Mouse (Mus musculus) retina, postnatal 7 days (tissue): ENCODE measurements around the gene Prpf40b.
A peak's percentile ranks its signal among the peaks of the same experiment; 100 is the strongest.

Source experiments
- DNase-seq: peaks from one replicate; pipeline ENCODE4 v3.0.0-alpha.2; 2012; ENCODE audit warnings: low read depth, low spot score

The Prpf40b gene

DNA sequence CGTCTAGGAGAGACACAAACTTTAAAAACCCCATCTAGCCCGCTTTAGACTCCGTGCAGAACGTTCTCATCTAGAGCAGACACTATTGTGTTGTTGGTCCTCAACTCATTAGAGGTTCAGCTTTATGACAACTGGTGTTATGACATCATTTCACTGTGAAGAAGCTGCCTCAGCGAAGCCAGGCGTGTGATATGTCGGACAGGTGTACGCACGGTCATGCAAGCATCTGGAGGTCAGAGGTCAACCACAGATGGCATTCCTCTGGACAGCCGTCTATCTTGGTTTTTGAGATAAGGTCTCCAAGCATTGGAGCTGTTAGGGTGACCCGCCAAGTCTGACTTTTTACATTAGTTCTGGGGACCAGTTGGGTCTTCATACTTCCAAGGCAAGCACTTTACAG lies 4.3 kb upstream of the Prpf40b start:
- no peak for DNase-seq

DNA sequence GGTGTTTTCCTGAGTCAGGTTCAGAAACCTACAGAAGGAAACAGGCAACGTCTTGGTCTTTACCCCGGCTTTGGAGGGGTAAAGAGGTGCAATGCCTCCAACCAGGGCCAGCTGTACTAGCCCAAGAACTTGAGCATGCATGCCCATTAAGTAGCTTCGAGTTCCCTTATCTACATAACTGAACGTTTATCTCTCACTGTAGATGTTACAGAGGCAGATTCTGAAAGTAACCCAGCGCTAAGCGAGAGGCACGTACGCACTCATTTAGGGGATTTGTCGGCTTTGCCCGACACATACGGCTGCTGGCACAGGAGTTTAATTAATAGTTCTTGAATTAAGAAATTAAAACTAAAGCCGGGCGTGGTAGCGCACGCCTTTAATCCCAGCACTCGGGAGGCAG lies 600 bp upstream of the Prpf40b start:
- DNase-seq: no peak

DNA sequence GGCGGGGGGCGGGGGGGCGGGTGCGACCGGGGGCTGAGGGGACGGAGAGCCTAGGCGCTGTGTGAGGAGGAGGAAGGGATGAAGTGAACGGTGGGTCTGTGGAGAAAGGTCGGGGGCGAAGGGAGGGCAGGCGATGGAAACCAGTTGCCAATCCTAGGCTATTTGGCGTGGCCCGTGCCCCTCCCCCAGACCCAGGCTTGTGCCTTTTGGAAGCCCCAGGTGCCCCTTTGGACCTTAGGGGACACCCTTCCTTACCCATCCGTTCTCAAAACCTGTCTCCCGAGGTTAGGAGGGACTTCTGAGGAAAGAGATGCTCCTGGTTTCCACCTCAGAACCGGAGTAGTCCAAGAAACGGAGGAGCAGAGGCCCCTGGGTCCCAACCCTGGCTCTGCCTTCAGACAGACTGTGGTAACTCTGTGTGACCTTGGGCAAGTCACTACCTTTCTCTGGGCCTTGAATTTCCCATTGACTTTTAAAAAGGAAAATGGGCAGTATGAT lies 646 bp downstream of the Prpf40b start, which contains the start of gene Fam186b:
Gene Fam186b (minus strand): TSS at position 405 of the 498 bp plus-strand sequence.
- DNase-seq: no peak

DNA sequence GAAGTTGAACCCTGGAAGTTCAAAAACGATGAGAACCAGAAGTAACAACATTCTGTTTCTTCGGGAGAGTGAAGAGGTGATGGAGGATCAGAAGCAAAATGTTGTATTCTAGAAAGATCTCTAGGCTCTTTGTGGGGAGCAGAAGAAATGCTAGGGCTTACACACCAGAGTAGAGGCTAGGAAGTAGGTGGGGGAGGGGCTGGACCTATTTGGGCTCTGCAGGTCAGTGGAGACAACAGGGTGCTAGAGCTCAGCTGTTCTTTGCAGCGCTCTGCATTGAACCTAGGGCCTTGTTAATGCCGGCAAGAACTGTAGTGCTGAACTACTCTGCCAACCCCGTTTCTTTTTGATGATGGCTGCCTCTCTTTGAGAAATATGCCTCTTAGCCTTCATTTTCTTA lies 1.3 kb downstream of the Prpf40b start:
- DNase-seq: no peak

DNA sequence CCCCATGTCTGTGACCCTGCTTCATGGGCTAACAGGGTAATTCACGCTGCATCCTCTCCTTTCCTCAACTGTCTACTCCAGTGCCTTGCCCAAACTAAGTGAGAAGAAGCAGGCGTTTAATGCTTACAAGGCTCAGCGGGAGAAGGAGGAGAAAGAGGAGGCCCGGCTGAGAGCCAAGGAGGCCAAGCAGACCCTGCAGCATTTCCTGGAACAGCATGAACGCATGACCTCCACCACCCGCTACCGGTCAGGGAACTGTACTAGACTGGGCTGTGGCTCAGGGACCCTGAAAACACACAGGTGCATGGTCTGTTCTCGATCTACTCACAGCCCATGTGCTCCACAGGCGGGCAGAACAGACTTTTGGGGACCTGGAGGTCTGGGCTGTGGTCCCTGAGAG lies 12.6 kb downstream of the Prpf40b start:
- DNase-seq: no peak

DNA sequence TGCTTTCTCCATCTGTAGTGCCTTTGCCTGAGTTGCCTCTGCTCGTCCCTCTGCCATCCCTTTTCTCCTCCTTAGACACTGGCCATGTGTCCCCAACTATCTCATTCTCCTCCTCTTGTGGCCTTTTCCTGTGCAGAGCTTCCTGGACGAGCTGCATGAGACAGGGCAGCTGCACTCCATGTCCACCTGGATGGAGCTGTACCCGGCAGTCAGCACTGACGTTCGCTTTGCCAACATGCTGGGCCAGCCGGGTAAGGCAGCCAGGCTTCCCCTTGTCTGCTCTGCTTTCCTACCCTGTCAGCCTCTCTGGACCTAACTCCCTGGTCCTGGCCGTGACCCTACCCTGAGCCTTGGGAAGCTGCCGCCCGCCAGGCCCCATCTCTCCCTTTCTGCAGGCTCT lies 14.7 kb downstream of the Prpf40b start:
- no peak for DNase-seq

DNA sequence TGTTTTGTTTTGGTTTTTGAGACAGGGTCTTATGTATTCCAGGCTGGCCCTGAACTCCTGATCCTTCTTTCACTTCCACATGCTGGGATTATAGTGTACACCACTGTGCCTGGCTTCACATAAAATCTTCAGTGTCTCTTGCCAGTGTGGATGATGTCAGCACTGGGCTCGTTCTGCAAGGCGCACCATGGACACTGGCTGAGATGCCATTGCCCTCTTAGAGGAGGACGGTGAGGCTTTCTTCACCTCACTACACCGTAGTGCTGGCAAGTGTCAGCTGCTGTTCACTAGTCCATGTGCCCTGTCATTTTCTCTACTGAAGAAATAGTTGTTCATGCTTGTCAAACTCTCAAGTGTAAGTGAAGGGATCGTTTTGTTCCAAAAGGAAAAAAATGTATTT lies 15.7 kb downstream of the Prpf40b start:
- DNase-seq: no peak

DNA sequence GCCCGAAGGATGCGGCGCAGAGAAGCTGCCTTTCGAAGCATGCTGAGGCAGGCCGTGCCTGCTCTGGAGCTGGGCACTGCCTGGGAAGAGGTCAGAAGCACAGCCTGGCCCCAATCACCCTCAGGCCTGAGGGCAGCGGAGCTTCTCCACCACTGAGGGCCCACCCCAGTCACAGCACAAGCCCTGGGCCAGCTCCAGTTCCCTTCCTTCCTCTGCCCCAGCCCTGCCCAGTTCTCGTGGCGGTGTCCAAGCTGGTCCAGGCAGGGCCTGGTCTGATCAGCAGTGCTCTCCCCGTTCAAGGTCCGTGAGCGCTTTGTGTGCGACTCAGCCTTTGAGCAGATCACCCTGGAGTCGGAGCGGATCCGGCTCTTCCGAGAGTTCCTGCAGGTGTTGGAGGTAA lies 20.0 kb downstream of the Prpf40b start:
- no peak for DNase-seq

DNA sequence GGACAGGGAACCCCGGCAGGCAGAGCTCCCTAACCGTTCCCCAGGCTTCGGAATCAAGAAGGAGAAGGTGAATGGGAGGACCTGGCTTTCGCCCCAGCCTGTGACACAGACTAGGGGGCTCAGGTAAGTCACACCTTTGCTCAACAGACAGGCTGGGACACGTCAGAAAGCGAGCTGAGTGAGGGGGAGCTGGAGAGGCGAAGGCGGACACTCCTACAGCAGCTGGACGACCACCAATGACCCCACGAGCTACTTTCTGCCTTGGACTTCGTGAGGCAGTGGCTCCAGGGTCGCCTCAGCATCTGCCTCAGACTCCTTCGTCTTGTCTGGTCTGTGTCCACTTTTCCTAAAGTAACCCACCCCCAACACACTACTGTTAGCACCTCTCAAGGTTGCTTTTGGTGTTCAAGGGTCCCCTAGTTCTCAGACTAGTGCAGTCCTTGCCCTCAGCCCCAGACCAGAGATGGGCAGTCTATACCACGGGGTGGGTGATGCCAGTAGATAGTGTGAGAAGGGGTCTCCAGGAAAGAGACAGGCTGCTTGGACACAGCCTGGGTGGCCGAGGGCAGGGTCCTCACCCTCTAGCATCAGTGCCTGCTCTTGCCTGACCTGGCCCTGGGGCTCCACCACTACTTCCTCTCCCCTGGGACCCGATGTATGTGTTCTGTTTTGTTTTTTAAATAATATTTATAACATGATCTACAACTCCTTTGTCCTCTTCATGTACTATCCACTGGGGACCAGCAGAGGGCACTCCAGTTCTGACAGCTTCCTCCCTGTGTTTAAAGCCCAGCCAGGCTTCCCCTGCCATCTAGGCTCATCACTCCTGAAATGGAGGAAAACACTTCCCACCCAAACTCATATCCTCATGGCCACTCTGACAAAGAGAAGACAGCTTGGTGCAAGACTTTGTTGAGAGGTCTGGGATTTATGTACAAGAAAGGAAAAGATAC lies 21.7 kb downstream of the Prpf40b start:
- DNase-seq: peak; percentile 59

DNA sequence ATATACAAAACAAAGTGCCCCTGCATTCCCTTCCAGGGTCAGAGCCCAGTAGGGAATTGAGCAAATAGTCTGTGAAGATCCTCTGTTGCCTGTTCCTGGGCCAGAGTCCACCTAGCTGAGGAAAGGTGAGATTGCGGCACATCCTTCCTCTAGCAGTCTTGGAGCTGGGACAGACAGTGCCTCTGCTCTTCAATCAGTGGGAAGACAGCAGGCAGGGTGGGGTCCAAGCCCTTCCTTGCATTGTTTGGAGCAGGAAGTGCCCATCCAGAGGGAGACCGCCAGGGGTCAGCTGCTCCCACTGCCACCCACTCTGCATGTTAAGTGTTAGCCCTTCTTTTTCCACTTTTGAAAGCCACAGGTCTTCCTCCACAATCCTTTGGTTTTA lies 22.4 kb downstream of the Prpf40b start:
- no peak for DNase-seq

DNA sequence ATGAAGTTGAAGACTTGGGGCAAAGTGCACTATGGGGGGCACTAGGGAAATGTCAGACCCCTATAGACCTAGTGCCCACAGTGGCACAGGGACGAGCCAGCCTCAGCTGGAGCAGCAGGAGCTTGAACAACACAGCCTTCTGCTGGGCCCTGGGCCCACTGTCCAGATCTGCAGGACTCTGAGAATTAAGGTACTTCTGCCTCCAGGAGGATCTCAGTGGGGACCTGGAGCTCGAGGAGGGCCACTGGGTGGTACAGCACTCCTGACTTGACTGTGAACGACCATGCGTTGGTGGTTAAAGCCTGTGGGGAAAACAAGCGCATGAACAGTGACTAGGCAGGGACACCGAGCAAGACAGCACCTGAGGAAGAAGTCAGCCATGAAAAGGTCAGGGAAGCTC lies 23.2 kb downstream of the Prpf40b start:
- DNase-seq: no peak

DNA sequence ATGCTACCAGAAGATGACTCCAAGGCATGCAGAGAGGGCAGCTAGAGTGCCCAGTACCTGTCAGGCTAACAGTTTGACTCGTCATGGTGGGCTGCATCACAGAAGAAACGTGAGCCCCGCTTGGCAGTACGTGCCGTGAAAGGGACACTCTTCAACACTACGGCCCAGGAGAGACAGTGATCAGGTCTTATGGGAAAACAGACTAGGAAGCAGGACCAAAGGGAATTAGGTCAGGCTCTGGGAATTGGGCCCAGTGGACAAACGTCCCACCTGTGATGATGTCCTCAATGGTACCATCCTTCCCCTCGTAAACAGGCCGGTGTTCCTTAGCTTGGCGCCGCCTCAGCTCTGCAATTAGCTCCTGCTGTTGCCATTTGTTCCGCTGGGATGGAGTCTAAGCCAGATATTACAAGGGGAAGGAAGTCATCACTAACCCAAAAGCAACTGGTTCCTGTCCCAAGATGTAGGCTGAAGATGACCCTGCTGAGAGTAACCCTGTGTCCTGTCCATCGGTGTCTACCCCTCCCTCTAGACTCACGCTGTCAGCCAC lies 24.0 kb downstream of the Prpf40b start:
- DNase-seq: no peak

DNA sequence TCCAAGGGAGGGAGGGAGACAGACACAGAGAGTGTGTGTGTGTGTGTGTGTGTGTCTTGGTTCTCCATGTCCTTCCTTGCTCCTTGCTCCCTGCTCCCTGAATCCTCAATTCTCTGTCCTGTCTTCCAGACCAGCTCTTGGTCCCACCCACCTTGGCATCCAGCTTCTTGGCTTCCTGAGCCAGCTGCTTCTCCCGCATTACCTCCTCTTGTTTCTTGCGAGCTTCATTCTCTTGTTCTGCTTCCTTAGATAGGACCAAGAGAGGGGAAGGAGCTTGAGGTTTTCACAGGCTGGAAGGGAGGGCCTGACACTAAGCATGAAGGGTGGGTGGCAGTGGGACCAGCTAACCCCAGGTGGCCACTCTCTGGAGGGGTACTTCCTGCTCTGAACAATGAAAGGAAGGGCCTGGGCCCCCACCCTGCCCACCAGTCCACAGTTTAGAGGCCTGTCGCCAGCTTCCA lies 24.6 kb downstream of the Prpf40b start:
- no peak for DNase-seq

DNA sequence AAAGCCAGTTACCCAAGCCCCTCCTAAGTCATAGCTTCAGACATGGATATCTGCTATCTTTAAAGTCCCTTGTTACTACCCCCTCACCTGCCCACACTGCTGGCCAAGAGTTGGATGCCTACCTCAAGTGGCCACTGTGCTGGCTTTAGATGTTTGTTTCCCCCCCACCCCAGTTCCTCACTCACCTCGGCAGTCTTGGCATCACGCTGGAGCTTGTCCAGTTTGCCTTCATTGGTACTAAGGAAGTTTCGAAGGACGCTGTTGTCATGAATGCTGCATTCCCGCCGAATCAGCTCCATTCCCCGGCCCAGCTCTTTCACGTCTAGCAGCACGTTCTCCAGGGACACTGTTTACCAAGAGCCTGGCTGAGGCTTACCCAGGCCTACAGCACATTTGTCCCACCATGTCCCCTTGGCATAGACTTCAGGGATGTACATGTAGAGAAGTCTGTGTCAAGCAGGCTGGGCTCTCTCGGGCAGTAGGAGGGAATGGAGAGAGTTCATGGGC lies 25.3 kb downstream of the Prpf40b start:
- DNase-seq: no peak

DNA sequence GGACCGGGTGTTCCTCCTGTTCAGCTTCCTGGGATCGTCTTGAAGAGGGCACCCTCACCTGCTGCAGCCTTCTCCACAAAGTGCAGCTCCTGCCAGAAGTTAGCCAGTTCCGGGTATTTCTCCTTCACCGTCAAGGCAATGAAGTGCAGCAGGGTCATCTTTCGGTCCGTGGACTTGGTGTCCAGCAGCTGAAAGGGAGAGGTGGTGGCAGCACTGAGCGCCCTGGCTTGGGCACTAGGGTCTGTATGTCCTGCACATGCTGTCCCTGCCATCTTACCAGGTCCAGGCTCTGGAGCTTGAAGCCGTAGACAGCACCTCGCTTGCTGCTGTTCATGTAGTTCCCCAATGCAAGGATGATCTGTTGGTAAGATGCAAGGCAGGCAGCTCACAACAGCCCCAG lies 26.1 kb downstream of the Prpf40b start:
- no peak for DNase-seq

DNA sequence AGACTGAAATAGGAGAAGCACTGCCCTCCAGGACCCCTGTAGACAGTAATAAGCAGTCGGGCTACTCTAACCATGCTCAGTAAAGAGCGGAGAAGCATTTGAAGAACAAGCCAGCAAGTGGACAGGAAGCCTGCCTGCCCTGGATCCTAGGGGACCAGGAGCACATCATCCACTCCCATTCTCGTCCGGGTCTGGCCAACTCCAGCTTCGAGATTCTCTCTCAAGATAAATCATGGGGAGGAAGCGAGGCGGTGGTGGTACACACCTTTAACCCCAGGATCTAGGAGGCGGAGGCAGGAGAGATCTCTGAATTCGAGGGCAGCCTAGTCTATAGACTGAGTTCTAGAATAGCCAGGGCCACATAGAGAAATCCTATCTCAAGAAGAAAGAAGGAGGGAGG lies 29.3 kb downstream of the Prpf40b start:
- no peak for DNase-seq

DNA sequence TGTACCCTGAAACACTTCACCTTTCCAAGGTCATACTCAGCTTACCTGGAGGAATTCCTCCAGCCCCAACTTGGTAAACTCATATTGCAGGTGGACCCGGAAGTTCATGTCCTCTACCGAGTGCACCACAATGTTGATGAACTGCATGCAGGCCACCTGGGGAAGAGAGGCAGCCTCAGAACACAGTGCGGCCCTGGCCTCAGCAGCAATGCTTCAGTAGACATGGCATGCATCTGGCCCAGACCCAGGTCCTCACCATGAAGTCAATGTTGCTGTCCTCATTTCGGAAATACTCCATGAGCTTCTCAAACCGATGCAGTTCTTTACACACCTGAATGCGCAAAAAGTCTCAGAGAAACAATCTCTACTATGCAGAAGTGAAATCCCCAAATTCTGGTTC lies 30.7 kb downstream of the Prpf40b start:
- no peak for DNase-seq

DNA sequence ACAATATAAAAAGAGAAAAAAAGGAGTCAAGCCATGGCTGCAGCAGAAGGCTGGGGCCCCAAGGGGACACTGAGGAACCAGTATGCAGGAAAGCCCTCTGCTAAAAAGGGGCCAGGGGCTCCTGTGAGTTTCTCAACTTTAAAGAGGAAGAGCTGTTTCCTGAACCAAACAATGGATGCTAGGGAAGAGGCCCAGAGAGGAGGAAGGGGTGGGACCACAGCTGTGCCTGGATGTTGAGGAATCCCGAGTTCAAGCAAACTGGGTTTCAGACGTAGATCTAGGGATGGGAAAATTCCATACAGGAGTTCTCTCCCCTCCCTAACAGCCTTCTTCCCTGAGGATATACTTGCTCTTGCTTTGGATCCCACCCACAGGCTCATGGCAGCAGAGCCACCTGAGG lies 31.5 kb downstream of the Prpf40b start:
- no peak for DNase-seq

DNA sequence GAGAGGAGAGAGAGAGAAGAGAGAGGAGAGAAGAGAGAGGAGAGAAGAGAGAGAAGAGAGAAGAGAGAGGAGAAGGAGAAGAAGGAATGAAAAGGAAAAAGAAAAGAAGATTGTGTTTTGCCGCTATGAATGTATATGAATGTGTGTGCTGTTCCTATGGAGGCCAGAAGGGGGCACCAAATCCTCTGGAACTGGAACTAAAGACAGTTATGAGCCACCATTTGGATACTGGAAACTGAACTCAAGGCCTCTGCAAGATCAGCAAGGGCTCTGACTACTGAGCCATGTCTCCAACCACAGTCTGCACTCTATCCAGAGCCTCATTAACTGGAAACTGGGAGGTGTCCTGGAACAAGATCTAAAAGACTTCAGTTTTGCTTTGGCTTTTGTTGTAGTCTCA lies 32.1 kb downstream of the Prpf40b start:
- DNase-seq: no peak

DNA sequence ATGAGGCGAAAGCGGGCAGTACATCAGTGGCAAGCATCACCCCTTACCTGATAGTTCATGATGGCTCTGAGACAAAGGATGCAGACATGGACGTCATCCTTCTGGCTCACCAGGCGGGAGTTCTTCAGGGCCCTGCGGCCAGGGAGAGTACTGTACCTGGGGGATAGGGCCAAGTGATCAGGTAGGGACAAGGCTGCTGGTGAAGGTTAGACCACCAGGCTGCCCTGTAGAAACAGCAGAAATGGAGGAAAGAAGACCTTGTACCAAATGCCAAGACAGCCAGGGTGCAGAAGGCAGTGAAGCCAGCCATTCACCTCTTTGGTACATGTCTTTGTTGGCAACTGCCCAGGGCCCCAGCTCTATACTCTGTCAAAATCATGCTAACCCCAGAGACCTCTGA lies 33.1 kb downstream of the Prpf40b start:
- no peak for DNase-seq

DNA sequence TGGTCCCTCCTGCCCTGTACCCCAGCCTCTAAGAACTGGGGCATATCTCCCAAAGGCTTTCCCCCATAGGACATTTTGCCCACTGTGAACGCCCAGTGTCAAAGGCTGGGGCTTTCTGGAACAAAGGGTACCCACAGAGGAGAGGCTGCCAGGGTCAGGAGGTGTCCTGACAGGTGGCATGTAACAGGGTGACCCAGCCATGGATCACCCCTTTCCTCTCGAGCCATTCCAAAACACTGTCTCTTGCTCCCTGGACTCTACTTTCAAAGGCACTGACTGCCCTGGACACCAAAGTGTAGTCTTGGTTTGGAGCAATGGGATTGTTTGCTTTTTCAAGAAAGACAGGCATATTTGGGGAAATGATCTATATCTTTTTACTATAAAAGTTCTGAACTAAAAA lies 35.4 kb downstream of the Prpf40b start:
- no peak for DNase-seq

DNA sequence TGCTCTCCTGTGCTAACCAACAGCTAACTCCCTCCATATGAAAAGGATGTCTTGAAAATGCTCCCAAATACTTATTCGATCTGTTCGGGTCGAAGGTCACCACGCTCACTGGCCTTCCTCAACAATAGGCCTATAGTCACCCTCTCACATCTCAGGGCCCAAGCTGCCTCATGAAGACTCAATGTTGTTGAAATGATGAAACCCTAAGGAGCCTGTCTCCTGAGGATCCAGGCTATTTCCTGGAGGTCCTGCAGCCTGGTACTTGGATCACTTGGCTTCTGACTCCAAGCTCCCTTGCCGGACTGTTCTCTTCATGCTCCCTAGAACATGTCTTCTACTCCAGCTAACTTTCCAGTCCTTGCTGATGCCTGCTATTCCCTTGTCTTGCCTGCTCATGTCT lies 36.5 kb downstream of the Prpf40b start:
- no peak for DNase-seq

DNA sequence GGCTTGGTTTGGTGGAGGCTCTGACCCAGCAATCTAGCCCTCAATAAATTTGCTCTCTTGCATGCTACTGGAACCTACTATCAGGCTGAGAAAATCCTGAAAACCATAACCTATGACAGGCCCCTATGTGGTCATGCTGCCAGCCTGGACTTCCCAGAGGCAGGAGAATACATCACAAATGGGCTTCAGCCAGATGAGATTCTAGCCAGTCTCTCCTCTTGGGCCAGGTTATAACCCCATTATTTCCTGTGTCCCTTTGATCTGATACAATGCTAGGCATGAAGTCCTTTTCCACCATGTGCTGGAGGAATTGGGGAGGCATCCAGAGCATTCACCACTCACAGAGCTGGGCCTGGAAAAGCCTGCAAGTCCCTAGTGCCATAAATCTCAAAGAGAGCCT lies 37.2 kb downstream of the Prpf40b start:
- DNase-seq: no peak
